Mouse (Mus musculus): Measurements from ENCODE around the gene Sfi1.
"Not testable (repeated sequence)": the region's sequence is repeated elsewhere in the genome, so short reads cannot be mapped to it uniquely, and the experiment has no call there.

- not testable (repeated sequence) for TF ChIP-seq CTCF (IDR thresholded peaks at IDR 0.05; ENCODE audit: borderline replicate concordance, extremely low read depth, insufficient read depth, insufficient read length); POLR2A (IDR thresholded peaks at IDR 0.05; ENCODE audit: borderline replicate concordance, extremely low read depth, insufficient read depth, insufficient read length, poor library complexity, severe bottlenecking)
Measured at GRCm38 (mm10) chr11:3182707-3183106, 10.6 kb downstream of the Sfi1 start.

All from brain, embryonic 14.5 days (tissue).